Mouse (Mus musculus) layer of hippocampus, adult 8-10 months (tissue): ENCODE measurements at regions not wholly inside any gene's neighbourhood (a gene's known extent, or its start where the extent isn't known, plus 50 kb on each side); places are given as distances from the start of the nearest gene placed in this dataset.

ENCODE experiments used
- DNase-seq, 2 experiments: peaks; one replicate each; pipeline ENCODE4 v3.0.0; 2022; ENCODE audit warnings: low spot score in 2 of 2

DNA sequence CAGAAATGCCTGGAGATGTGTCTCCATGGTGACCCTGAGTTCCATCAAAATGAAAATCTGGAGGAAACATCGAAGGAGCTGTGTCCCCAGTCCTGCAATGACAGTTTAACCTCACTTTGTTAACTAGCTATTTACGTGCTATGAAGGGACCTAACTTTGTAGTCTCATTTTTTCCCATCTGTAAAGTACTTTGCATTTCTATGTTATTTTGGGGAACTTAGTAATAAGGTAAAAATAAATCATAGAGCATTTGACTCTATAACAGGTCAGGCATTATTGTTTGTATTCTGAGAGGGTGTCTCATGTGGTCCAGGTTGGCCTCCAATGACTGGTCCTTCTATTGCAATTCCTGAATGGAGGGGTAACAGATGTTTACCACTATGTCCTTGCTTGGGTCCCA, 513.6 kb upstream of the Adgrl2 start:
- DNase-seq: no peak

DNA sequence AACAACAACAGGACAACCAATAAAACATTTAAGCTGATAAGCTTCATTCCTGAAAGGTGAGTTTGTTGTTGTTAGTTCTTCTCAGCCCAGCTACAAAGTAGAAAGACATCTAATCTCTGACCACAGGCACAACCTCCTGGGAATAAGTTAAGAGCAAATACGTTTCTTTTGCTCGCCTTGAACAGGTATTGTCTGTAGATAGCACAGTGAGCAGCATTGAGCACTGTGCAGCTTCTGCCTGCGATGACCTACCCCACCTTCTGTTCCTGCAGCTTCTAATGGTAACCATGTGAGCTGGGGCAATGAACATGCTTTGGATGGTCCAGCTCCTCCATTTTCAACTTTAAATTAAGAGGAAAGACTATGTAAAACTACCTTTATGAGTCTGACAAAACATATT, 509.8 kb upstream of the Adgrl2 start:
- DNase-seq: no peak

DNA sequence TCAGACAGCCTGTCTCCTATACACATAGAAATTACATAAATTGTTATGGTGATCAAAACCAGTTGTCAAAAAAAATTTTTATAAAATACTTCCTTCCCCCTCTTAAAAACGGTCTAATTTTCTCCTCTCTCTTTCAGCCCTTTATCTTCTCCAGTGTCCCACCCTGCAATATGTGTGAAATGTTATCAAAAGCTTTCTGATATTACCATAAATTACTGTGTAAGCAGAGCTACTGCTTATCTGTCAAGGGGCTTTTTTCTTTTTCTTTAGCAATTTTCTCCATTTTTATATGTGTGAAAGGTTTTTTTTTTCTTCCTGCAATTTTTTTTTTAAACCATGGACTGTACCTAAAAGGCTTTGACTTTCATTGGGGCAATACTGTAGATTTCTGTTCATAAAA, 508.4 kb upstream of the Adgrl2 start:
- DNase-seq: no peak

DNA sequence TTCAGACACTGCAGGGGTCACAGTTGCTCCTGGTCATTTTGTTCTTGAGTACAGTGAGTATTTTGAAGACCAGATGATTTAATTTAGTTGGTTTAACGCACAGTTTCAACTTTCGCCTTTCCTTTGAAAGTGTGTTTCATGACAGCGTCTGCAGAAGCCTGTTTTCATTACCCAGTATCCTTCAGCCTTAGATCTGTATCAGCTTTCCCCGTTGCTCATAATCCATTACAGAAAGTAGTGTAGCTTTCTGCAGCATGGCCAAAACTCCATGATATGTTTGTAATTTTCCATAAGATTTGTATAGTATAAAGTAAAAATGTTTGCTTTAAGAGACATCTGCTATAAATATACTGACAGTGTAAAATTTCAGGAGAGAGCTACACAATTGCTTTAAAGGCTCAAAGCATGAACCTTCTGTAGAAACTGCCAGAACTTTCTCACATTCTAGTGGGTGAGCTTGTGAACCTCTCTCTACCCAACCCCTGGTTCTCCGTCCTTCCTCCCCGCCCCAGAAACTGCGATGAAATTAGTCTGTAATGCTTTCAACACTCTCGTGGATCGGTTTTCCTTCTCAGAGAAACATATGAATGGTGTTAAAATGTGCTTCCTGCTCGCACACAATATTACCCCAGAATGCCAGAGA, 506.6 kb upstream of the Adgrl2 start:
- no peak for DNase-seq

DNA sequence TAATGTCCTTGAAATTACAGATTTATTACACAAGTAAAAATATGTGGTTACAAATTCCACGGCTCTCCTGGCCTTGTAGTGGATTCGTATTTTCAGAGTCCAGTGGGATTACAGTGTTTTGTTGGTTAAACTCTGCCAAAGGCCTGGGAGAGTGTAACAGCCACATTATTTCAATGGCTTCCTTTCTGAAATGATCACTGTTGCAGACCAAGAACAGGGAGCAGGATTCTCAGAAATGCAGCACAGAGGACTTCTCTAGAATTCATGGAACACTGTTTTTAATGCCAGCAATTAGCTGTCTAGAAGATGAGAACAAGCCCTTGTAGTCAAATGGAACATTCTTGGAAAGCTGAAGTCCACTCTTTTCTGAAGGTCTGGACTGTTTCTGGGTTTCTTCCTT, 505.8 kb upstream of the Adgrl2 start:
- no peak for DNase-seq

DNA sequence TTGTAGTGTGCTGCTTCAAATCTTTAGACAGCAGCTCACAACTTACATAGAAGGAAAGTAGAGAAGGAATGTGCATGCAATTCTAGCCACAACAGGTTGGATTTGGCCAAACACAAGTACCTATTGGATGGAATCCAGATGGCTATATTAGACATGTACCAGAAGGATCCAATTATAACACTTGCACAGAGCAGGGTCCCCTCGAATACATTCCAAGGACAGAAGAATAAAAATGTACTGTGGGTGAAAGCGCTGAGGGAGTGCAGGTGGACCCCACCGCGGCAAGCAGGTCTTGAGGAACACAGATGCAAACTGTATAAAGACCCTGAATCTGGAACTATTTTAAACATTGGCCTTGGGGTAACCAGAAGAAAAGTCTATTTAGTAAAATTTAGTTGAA, 497.8 kb upstream of the Adgrl2 start:
- no peak for DNase-seq

DNA sequence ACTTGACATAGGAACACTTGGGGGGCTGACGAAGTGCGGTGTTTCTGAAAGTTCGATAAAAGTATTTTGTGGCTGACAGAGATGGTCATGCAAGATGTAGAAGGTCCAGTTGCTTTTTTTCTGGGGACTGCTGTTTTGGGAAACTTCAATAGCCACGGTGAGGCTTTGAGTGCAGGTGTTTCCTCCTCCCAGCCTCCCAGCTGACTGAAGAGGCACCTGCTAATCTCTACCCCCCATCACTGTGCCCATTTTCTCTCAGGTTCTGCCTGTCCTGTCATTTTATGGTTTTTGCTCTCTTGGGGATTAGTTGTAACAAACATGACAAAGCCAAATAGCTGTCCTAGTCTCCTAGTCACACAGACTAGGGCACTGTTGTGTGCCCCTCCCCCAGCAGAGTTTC, 495.1 kb upstream of the Adgrl2 start:
- DNase-seq: no peak

DNA sequence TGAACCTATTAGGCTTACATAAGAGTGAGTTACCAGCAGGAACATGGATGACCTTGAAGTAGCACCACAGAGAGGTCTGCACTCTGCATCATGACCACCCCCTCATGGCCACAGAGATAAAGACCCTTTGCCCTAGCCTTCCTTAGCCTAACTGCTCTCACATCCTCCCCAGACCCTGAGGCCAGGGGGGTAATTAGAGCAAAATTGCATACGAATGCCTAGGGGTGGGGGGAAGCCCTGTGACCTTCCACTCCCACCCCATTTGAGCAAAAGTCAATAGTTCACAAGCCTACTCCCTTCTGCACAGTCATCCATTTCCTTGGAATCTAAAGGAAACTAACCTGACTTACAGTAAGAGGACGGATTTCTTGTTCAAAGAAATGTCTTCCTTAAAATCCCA, 494.0 kb upstream of the Adgrl2 start:
- no peak for DNase-seq

DNA sequence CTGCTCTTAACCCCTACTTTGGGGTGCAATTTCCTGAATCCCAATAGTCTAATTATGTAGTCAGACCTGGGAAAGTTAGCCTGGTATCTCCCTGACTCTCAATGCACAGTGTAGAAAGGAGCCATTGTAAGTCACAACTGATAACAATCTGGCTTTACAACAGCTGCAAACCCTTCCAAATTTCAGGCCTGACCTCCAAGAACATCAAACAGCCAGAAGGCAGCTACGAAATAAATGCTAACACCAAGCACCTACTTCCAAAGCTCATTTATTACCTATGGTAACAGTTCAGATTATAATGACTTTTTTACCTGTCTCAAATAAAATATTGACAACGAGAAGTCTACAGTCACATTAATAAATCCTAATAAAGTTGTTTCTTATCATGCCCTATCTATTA, 485.8 kb upstream of the Adgrl2 start:
- DNase-seq: no peak

DNA sequence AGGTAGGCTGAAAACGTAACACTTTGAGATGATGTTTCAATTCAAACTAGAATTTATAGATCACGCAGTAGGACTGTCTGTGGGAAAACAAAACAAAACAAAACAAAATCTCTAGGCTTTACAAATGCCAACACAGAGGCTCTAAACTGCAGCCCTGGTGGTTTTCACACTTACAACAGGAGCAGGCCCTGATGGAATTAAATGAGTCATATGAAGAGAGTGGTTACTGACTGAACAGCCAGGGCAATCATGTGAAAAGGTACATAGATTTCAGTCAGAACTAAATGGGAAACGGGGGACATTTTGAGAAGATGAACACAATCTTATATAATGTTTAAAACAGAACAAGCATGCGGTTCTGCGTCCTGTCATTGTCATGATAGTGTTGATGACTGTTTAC, 476.6 kb upstream of the Adgrl2 start:
- no peak for DNase-seq

DNA sequence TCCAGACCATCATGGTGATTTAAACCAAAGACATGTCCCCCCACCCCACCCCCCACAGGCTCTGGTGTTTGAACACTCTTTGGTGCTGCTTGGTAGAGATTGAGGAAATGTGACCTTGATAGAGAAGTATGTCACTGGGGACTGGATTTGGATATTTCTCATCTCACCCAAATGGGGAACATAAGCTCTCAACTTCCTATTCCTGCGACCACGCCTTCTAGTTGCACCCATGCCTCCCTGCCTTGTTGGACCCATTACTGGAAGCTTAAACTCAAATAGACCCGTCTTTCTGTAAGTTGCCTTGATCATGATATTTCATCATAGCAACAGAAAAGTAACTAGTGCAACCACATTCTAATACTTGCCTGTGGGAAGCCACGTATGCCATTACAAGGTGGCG, 474.2 kb upstream of the Adgrl2 start:
- no peak for DNase-seq

DNA sequence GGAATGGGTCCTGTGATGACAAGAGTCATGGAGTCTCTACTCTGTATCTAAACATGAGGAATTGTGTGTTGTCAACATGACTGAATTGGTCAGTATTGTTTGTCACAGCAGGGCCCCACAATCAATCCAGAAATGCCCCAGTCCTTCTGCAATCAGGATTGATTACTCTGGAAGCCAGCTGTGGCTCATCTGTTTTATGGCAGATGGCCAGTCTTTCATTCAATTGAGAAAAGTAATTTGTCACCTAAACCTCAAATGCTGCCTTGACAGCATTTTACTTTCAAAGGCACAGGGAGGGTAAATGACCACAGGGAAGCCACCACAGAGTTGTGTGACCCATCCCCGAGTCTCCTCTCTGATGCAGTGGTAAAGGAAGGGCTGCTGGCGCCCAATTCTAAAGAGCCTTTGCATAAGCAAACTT, 471.8 kb upstream of the Adgrl2 start:
- DNase-seq: no peak

DNA sequence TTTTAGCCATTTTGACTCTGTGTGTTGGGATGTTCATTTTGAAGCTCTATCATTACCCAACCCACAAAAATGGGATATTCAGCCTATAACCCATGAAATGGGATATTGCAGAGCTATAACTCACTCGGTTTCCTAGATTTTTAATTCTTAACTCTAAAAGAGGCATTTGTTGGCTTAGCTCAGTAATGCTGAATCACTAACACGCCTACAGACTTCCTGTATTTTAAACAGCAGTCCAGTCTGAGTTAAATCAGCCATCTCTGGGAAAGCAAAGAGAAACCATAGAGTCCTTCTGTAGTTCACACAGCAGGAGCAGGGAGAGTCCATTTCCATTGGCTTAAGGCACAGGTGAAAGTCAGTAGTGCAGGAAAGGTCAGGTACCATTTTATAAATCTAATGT, 471.3 kb upstream of the Adgrl2 start:
- DNase-seq: no peak

DNA sequence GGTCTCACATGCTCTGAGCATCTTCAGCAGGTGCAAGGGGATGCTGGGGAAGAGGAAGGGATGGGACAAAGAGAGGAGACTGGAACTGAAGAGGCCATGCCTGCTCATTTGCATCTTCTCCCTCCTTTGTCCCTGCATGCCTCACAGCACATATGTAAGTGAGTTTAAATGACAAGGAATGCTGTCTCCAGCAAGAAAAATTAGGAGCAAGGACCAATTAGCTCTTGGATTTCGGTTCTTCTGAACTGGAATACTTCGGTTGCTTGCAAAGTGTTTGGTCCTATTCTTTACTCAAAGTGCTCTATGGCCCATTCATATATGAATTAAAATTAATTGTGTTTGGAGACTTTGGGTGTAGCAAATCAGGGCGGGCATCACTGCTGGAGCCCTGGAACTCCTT, 459.0 kb upstream of the Adgrl2 start:
- DNase-seq: no peak

DNA sequence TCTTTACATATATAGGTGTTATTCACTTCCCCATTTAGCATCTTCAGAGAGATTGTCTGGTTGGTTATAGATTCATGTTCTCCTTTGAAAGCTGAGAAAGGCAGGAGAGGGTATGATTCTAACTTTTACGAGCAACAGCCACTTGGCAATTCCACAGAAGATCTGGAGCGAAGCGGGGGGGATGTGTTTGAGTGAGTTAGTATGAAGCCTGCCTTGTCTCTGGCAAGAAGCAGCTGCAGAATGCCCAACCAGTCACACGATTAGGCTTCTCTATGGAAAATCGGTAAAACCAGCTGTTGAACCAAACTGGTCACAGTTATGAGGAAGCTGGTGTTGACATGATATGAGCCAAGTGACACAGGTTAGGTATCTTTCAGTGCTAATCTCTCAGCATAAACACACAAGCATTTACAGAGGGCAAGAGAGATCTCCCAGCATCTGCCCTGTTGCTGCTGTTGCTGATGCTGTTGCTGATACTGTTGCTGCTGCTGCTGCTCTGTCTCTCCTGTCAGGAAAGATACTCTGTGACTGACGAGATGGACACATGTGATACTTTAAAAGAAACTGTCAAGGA, 455.7 kb upstream of the Adgrl2 start:
- no peak for DNase-seq

DNA sequence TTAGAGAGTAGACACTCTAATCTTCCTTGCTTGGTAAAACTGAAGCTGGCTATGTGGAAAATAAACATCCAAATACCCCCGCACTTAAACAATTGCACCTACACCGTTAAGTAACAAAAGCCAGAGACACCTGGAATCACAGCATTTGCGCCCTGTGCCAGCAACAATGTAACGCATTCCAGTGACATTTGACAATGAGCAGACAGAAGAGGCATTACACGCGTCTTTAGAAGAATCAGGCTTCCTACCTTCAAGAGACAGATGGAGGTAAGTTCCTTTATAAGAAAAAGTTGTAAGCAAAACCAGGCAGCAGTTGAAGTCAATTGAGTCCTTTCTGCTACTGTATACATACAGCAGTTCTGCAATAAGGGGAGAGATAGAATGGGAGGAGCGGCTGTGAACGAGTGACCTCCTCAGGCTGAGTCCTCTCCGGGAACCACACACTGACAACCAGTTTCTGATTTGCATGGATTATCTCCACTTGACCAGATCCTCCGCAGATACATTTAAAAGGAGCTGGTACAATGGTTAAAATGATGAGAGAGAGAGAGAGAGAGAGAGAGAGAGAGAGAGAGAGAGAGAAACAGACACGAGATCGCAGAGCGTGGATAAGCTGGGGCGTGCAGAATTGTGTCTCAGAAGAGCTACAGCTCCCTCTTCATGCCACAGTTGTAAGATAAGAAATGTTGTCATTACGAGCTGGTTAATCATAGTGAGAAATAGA, 454.7 kb upstream of the Adgrl2 start:
- no peak for DNase-seq

DNA sequence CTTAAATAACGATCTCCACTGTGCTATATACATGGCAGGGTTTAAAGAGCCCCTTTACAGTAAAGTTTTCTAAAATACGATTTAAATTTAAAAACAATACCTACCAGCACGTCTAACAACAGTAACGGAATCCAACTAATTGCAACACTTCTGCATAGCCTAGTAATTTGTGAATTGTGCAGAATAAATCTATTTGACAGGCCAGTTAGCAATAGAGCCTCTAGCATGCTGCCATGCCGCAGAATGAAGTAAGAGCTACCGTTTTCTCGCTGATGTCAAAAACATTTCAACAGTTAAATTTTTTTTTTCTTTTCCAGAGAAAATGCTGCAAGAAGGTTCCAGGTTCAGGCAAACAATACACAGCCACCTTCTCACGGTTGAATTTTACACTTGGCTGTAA, 454.0 kb upstream of the Adgrl2 start:
- DNase-seq: no peak

DNA sequence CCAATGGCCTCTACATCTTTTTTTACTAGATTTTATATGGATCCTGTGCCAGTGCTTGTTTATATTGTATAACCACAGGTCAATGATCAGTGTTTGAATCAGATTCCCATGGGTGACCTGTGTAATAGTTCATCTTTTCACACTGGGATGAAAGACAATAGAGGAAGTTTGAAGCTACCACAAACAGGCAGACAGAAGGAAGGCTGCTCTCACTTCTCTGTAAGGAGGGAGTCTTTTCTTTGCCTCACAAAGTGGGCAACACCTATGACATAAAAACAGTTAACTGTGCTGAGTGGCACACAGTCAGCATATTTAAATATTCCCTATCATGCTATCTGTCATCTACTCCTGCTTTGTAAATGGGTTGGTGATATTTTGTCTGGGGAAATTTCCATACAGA, 450.9 kb upstream of the Adgrl2 start:
- no peak for DNase-seq

DNA sequence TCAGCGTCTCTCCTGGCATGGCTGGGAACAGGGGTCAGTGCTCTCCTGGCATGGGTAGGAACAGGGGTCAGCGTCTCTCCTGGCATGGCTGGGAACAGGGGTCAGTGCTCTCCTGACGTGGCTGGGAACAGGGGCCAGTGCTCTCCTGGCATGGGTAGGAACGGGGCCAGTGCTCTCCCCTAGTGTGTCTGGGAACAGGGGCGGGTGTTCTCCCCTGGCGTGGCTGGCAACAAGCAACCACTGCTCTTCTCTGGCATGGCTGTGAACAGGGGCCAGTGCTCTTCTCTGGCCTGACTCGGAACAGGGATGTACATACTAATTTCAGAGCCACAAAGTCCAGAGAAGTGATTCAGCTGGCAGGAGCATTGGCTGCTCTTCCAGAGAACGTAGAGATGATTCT, 447.4 kb upstream of the Adgrl2 start:
- DNase-seq: no peak

DNA sequence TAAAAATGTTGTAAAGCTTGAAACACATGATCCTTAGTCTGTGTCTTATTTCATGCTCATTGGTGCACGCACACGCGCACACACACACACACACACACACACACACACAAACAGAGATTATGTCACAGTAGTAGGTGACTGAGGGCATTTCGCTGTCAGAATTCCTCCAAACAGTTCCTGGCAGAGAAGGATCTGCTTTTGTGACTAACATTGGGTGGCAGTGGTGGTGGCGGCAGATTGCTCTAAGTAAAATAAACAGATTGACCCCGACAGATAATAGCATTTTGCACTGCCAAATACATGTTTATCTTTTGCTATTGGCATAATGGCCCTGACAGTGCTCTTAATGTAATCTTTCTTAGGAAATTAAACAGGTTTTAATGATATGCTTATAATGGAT, 446.6 kb upstream of the Adgrl2 start:
- no peak for DNase-seq

DNA sequence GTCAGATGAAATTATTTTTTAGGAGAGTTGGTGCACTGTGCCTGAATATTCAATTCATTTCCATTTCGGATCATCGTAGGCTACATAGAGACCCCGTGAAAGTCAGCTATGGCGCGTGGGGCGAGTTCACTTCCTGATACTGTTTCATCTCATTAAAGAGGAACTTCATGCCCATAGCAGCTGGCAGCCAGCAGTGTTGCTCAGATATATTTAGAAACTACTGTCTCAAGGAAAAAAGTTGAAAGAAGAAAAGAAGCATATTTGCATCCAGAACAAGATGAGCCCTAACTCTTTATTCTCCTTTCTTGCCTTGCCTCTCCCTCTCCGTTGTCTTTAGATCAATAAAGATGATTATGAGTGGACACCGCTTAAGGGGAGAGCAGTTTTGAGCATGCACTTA, 446.1 kb upstream of the Adgrl2 start:
- DNase-seq: no peak

DNA sequence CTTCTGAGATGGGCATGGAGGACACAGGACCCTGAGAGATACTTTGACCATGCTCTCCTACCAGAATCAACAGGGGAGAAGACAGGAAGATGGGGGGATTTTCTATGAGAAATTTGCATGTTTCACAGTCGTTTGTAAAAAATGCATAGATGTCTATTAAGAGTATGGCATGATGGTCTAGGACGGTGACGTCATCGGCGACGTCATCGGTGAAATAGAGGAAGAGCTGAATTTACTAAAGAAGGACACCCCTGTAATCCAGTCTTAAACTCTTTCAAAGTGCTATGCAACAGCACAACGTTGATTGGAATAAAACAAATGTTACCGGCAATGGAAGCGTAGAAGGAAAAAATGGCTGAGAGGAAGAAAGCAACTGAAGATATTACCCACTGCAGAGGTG, 441.4 kb upstream of the Adgrl2 start:
- no peak for DNase-seq

DNA sequence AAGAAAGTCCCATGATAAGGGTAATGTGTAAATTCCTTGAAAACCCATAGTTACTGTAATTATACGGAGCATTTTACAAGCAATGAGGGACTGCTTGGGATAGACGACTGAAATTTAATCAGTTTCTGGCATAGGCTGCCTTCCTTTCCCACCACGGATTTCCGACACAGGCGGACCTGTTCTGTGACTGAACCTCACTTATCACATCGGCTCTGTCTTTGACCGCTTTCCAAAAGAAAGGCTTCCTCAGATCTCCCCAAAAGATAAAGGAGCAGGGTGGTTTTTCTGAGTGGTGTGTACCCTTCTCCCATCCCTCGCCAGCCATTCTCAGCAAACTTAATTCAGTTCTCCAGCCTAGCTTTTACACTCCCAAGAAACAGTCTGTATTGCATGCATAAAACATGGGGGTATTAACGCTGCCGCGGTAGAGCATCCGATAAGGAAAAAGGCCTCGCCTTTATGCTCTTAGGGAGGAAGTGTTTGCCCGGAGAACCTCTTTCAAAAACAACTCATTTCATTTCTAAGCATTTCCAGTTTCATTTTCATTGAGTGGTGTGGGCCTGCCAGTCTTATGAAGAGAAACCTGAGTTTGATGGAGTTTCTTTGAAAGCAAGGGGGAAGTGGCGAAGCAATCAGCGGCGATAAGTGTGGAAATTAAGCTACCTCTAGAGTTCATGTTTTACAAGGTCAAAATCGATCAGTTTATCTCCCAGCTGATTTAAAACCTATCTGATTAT, 435.8 kb upstream of the Adgrl2 start:
- DNase-seq: no peak
